Mouse (Mus musculus) stomach, postnatal 0 days (tissue): ENCODE measurements around the gene Cmas. TPM values are rescaled to one million over a fixed set of nuclear protein-coding genes. Genes with fewer than 3 reads are reported as not detected.

Experiments
- ATAC-seq: fragments of 200-750 bp; cut with Nextera tagmentation; 2 replicates; pipeline ENCODE4 v1.8.0; 2017; ENCODE audit not compliant: low FRiP score, low TSS enrichment
- DNase-seq: peaks from one replicate; pipeline ENCODE4 v3.0.0-alpha.2; 2016; ENCODE audit warnings: low spot score
- H3K27ac ChIP-seq: fragments of 300-500 bp; sonication (generic); replicated peaks from 2 replicates; pipeline ENCODE4 v1.5.1; 2014; ENCODE audit warnings: mild to moderate bottlenecking, control low read depth
- H3K27me3 ChIP-seq: fragments of 300-500 bp; sonication (generic); 2 replicates; pipeline ENCODE4 v1.6.1; 2014; ENCODE audit warnings: low read length; ENCODE audit not compliant: control insufficient read depth, insufficient read depth
- H3K36me3 ChIP-seq: fragments of 300-500 bp; sonication (generic); 2 replicates; pipeline ENCODE4 v1.6.1; 2014; ENCODE audit warnings: low read length, mixed read lengths; ENCODE audit not compliant: control insufficient read depth, insufficient read depth
- H3K4me1 ChIP-seq: fragments of 300-500 bp; sonication (generic); replicated peaks from 2 replicates; pipeline ENCODE4 v1.6.1; 2014; ENCODE audit warnings: antibody characterized with exemption; ENCODE audit not compliant: control insufficient read depth, insufficient read depth
- H3K4me2 ChIP-seq: fragments of 300-500 bp; sonication (generic); replicated peaks from 2 replicates; pipeline ENCODE4 v1.6.1; 2014; ENCODE audit warnings: low read depth, mild to moderate bottlenecking, control low read depth, moderate library complexity
- H3K4me3 ChIP-seq: fragments of 300-500 bp; sonication (generic); 2 replicates; pipeline ENCODE4 v1.5.1; 2014; ENCODE audit warnings: low read depth, low read length, control low read depth
- H3K9ac ChIP-seq: fragments of 300-500 bp; sonication (generic); 2 replicates; pipeline ENCODE4 v1.6.1; 2014; ENCODE audit warnings: mild to moderate bottlenecking, low read length, control low read depth, mixed read lengths
- H3K9me3 ChIP-seq: fragments of 300-500 bp; sonication (generic); 2 replicates; pipeline ENCODE4 v1.6.1; 2016; ENCODE audit warnings: low read length; ENCODE audit not compliant: control insufficient read depth
- CTCF ChIP-seq: IDR thresholded peaks from 2 replicates; pipeline ENCODE4 v1.5.1; 2016; ENCODE audit warnings: antibody characterized with exemption, low read depth, mild to moderate bottlenecking, moderate library complexity
- EP300 ChIP-seq: optimal IDR thresholded peaks from 2 replicates; pipeline ENCODE3; 2016; ENCODE audit warnings: antibody characterized with exemption
- WGBS: fragments of 180-500 bp; shearing (Covaris S2); extraction: QIAGEN DNeasy Blood & Tissue Kit; methylation state at CpG from one replicate; pipeline ENCODE4 v1.1.7; 2014; 5-methylcytosine and 5-hydroxymethylcytosine counted together
- polyA plus RNA-seq: library from polyadenylated mRNA; unstranded; fragments of >200 nt; fragmentation: Nextera tagmentation; extraction: Ambion mirVana; gene quantifications from 2 replicates; pipeline ENCODE4 v1.2.1, GENCODE M21; 2015

Gene Cmas
- polyA plus RNA-seq, 1 experiment from 2014 or later: 79.5 TPM

GRCm38 (mm10) chr6:142757334-142757965, 964 bp downstream of the Cmas start:
- Histone ChIP-seq H3K36me3 (no peaks in the 10 kb centered on the region), H3K4me1 (peaks cover 3% of the 10 kb centered on the region; the same call in 1 of the 2 replicates), H3K4me3 (peak overlapping the region; percentile 94), H3K27ac (peak overlapping the region; percentile 96), H3K9ac (peak overlapping the region; percentile 92), H3K4me2 (peak overlapping the region; percentile 92), H3K9me3 (no peaks in the 10 kb centered on the region), H3K27me3 (no peaks in the 10 kb centered on the region)
- DNase-seq (no peak), ATAC-seq (no peak)
- WGBS: 23% methylated on average over 10 of the region's 10 CpGs
- TF ChIP-seq CTCF (no peak), EP300 (no peak)

GRCm38 (mm10) chr6:142757976-142758375, 1.5 kb downstream of the Cmas start:
- H3K27me3 ChIP-seq: no peaks in the 10 kb centered on the region
- no peak for TF ChIP-seq CTCF
- no peak for TF ChIP-seq EP300
- no peaks in the 10 kb centered on the region for H3K9me3 ChIP-seq
- H3K27ac ChIP-seq: 0 out of 2 replicates have a peak overlapping the region, but pooled peaks have one; percentile 1
- H3K9ac ChIP-seq: no peak overlapping the region
- ATAC-seq (no peak), DNase-seq (no peak)
- H3K4me1 ChIP-seq: peaks cover 3% of the 10 kb centered on the region; the same call in 1 of the 2 replicates
- 88% methylated on average over 6 of the region's 6 CpGs for WGBS
- no peaks in the 10 kb centered on the region for H3K36me3 ChIP-seq
- H3K4me2 ChIP-seq: peak overlapping the region; percentile 92
- H3K4me3 ChIP-seq: peak overlapping the region; percentile 94; the same call in 1 of the 2 replicates

- no peak for ATAC-seq
- WGBS: 93% methylated on average over 6 of the region's 6 CpGs
- no peak overlapping the region for H3K4me3 ChIP-seq
- no peak overlapping the region for H3K4me2 ChIP-seq
- H3K27ac ChIP-seq: no peak overlapping the region
- no peaks in the 10 kb centered on the region for H3K36me3 ChIP-seq
- no peak for DNase-seq
- H3K4me1 ChIP-seq: peaks cover 3% of the 10 kb centered on the region; the same call in 1 of the 2 replicates
- TF ChIP-seq EP300 (no peak), CTCF (no peak)
- H3K9ac ChIP-seq: no peak overlapping the region
- no peaks in the 10 kb centered on the region for H3K9me3 ChIP-seq
- H3K27me3 ChIP-seq: no peaks in the 10 kb centered on the region
Observed at GRCm38 (mm10) chr6:142758562-142758961, 2.1 kb downstream of the Cmas start.

- no peak overlapping the region for H3K4me2 ChIP-seq
- H3K27me3 ChIP-seq: no peaks in the 10 kb centered on the region
- no peak overlapping the region for H3K4me3 ChIP-seq
- 96% methylated on average over 2 of the region's 2 CpGs for WGBS
- no peak for ATAC-seq
- peaks cover 3% of the 10 kb centered on the region; the same call in 1 of the 2 replicates for H3K4me1 ChIP-seq
- no peaks in the 10 kb centered on the region for H3K9me3 ChIP-seq
- no peak overlapping the region for H3K9ac ChIP-seq
- peaks cover 1% of the 10 kb centered on the region; the same call in 1 of the 2 replicates for H3K36me3 ChIP-seq
- no peak overlapping the region for H3K27ac ChIP-seq
- no peak for DNase-seq
- TF ChIP-seq CTCF: no peak
- no peak for TF ChIP-seq EP300
Observed at GRCm38 (mm10) chr6:142759633-142760032, 3.1 kb downstream of the Cmas start.

DNA sequence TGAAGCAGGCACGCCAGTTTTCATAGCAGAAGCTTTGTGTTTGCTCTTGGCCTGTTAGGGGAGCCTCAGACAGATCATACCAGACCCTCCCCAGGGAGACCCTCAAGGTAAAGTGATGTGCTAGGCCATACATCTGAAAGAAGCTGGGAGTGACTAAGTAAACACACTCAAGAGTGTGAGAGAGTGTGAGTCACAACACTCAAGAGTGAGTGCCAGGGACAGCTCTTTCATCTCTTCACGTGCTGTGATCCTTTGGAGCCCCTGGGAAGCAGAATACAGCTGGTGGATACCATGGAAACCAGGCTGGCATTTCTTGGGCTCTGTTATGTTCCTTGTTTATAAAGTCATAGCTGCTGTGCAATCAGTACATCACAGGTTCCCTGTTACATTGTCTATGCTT, 8.4 kb downstream of the Cmas start:
- no peak overlapping the region for H3K27ac ChIP-seq
- H3K27me3 ChIP-seq: no peaks in the 10 kb centered on the region
- 52% methylated on average over 2 of the region's 2 CpGs for WGBS
- H3K9me3 ChIP-seq: no peaks in the 10 kb centered on the region
- no peaks in the 10 kb centered on the region for H3K4me1 ChIP-seq
- TF ChIP-seq CTCF: no peak
- no peak for TF ChIP-seq EP300
- ATAC-seq (no peak), DNase-seq (no peak)
- no peak overlapping the region for H3K4me2 ChIP-seq
- peaks cover 30% of the 10 kb centered on the region for H3K36me3 ChIP-seq
- no peak overlapping the region for H3K9ac ChIP-seq
- no peak overlapping the region for H3K4me3 ChIP-seq

DNA sequence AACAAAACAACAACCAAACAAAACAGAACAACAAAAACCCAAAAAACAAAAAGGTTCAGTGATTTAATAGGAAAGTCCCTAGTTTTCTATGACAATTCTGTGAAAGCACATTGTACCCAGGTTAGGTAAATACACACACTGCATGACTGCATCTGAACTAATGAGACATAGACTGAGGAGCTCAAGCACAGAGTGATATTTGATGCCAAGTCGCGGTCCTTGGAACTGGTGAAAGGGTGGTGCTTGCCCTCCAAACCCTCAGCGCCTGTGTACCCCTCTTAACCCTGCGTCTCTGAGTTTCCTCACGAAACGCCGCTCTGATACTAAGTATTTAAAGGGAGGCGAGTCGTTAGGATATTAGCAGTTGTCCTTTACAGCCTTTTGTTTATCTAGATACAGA, 10.8 kb downstream of the Cmas start:
- no peak overlapping the region for H3K4me3 ChIP-seq
- DNase-seq: no peak
- TF ChIP-seq EP300: no peak
- TF ChIP-seq CTCF: no peak
- 84% methylated on average over 9 of the region's 9 CpGs for WGBS
- ATAC-seq: no peak
- H3K4me1 ChIP-seq: no peaks in the 10 kb centered on the region
- H3K4me2 ChIP-seq: no peak overlapping the region
- H3K27me3 ChIP-seq: no peaks in the 10 kb centered on the region
- no peak overlapping the region for H3K27ac ChIP-seq
- H3K36me3 ChIP-seq: peaks cover 35% of the 10 kb centered on the region
- H3K9me3 ChIP-seq: no peaks in the 10 kb centered on the region
- H3K9ac ChIP-seq: no peak overlapping the region
